Mouse (Mus musculus) fibroblast of lung, adult 2 months (primary cell): Measurements from ENCODE around the gene Shkbp1.

Experiments used
- DNase-seq: peaks from one replicate; pipeline ENCODE4 v3.0.0-alpha.2; 2011; ENCODE audit warnings: low read depth

The Shkbp1 gene

GRCm38 (mm10) chr7:27366082-27366844, 10.4 kb upstream of the Shkbp1 start:
- DNase-seq: no peak

- DNase-seq: no peak
These were observed 8.6 kb upstream of the Shkbp1 start for GRCm38 (mm10) chr7:27364379-27364778.

- peak; percentile 98 for DNase-seq
These were observed 5.6 kb upstream of the Shkbp1 start for GRCm38 (mm10) chr7:27361283-27361946.

- no peak for DNase-seq
These were observed 4.9 kb upstream of the Shkbp1 start for GRCm38 (mm10) chr7:27360749-27361148.

GRCm38 (mm10) chr7:27359706-27360358, 4.0 kb upstream of the Shkbp1 start:
- DNase-seq: no peak

- no peak for DNase-seq
These were observed 3.3 kb upstream of the Shkbp1 start for GRCm38 (mm10) chr7:27359162-27359561.

- no peak for DNase-seq
These were observed 1.8 kb upstream of the Shkbp1 start for GRCm38 (mm10) chr7:27357595-27357978.

- DNase-seq: no peak
These were observed 1.2 kb upstream of the Shkbp1 start, which contains the start of gene Gm20479 for GRCm38 (mm10) chr7:27356861-27357594. Gene Gm20479, minus strand, starts transcription at chr7:27357419.

- DNase-seq: no peak
These were observed 429 bp upstream of the Shkbp1 start for GRCm38 (mm10) chr7:27356248-27356647.

- DNase-seq: no peak
These were observed 558 bp downstream of the Shkbp1 start for GRCm38 (mm10) chr7:27355261-27355660.

GRCm38 (mm10) chr7:27354783-27355182, 1.0 kb downstream of the Shkbp1 start:
- DNase-seq: no peak

GRCm38 (mm10) chr7:27354144-27354543, 1.7 kb downstream of the Shkbp1 start:
- no peak for DNase-seq

GRCm38 (mm10) chr7:27345444-27345843, 10.4 kb downstream of the Shkbp1 start:
- no peak for DNase-seq

- DNase-seq: no peak
These were observed 13.2 kb downstream of the Shkbp1 start for GRCm38 (mm10) chr7:27342595-27342994.

GRCm38 (mm10) chr7:27339519-27339918, 16.3 kb downstream of the Shkbp1 start:
- no peak for DNase-seq

- DNase-seq: no peak
These were observed 16.7 kb downstream of the Shkbp1 start for GRCm38 (mm10) chr7:27339114-27339513.

- DNase-seq: no peak
These were observed 18.5 kb downstream of the Shkbp1 start, which contains the start of gene Ltbp4 for GRCm38 (mm10) chr7:27337175-27337853. Gene Ltbp4, minus strand, starts transcription at chr7:27337692.

- DNase-seq: no peak
These were observed 19.6 kb downstream of the Shkbp1 start for GRCm38 (mm10) chr7:27335928-27336823.

- DNase-seq: no peak
These were observed 20.7 kb downstream of the Shkbp1 start for GRCm38 (mm10) chr7:27335011-27335720.

- no peak for DNase-seq
These were observed 21.4 kb downstream of the Shkbp1 start for GRCm38 (mm10) chr7:27334405-27334911.
